Mouse (Mus musculus) frontal cortex, postnatal 14 days (tissue): ENCODE measurements around the gene Rab4a.

Source experiments
- DNase-seq, 2 experiments: peaks; one replicate each; pipeline ENCODE4 v3.0.0; 2022; ENCODE audit warnings: low spot score in 2 of 2

Gene Rab4a

DNA sequence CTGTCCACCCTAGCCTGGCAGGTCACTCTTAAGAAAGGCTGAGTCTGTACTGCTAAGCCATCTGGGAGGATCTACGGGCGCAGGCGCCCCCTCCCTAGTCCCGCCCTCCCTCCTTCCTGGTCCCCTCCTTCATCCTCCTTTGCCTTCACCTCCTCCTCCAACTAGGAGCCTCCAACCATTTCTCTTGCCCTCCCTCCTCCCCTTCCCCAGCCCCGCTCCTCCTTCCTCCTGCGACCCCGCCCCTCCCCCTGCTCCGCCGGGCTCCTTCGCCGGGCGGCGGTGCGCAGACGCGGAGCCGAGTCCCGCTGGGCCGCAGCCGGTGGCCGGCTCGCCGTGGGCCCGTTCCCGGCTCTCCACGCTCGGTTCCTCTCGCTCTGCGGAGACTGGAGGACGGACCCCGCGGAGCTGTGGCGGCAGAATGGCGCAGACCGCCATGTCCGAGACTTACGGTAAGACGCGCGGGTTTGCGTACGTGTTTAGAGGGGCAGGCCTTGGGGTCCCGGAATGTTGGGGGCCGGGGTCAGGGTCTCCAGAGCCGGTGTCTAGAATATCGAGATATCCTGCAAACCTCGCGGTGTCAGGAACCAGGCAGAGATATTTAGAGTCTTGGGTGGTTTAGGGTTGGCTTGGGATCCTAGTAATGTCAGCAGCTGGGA, at the start of gene Rab4a:
Gene Rab4a, plus strand, starts transcription at position 268 of the 656 bp plus-strand sequence.
- DNase-seq: peak; percentile 60 to 74

- DNase-seq: no peak
These were observed 48.9 kb upstream of the Rab4a start for GRCm38 (mm10) chr8:123756901-123757300.

DNA sequence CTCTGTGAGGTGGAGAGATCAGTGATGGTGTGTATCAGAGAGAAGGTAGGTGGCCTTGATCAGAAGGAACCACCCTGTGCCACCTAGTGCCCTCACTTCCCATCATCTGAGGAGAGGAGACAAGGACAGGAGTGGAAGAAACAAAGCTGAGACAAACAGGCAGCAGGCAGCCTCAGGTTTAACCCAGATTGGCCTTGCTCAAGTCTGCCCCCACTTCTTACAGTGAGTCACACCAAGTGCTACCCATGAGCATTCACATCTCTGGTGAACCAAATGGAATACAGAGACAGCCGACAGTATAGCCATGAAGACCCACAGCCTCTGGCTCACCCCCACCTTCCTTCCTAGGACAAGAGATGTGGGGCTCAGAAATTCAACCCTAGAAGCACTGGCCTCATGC, 46.9 kb upstream of the Rab4a start:
- no peak for DNase-seq

DNA sequence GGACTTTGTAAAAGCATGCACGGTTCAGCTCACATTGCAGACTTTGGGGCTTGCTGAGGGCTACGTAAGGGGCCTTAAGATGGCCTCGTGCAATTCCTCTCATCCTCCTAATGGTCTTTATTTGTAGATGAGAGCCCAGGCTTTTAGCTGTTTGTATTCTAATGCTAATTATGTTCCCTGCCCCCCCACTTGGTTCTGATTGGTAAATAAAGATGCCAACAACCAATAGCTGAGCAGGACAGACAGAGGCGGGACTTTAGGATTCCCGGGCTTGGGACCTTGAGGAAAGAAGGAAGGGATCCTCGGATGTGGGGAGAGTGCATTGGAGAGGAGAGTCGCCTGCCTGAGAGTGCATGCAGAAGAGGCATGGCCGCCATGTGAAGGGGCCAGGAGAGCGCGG, 45.9 kb upstream of the Rab4a start:
- no peak for DNase-seq

DNA sequence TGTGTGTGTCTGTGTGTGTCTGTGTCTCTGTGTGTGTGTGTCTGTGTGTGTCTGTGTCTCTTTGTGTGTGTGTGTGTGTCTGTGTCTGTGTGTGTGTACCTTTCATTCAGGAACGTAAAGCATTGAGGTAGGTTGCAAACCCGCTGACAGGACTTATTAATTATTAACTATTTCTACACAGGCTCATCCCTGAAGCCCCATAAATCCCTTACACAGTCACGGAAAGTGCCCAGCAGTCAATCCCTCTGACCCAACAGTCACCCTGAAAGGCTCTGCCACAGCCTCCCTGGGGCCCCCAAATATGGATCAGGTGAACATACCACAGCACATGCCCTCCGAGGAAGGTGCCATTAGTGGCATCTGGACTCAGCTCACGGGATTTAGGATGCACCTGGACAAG, 45.2 kb upstream of the Rab4a start:
- DNase-seq: no peak

DNA sequence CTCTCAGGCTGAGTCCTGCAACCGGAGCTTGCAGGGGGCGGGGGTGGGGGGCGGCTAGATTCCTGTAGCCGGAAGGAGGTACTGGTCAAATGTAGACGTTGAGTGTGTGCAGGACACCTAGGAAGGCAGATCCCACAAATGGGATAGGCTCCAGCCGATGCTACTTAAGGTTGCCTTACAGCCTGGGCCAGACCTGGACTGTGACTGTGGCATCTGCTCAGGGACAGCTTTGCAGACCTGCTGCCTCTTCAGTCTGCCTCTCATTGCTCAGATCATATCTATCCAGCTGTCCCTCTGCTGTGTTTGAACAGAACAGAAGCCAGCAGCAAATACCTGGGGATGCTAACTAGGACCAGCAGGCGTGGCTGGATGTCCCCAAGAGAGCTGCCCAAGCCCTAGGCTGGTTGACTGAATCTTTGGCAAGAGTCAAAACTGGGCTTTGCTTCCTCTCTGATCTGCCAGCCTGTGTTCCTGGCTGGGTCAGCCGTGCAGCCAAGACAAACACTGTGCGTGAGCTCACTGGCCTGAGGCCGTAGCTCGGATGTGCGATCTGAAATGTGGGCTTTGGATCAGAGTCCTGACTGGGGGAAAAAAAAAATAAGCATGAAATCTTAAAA, 44.4 kb upstream of the Rab4a start:
- DNase-seq: no peak

- DNase-seq: no peak
These were observed 43.9 kb upstream of the Rab4a start for GRCm38 (mm10) chr8:123761883-123762270.

GRCm38 (mm10) chr8:123763355-123763754, 42.4 kb upstream of the Rab4a start:
- DNase-seq: no peak

- no peak for DNase-seq
These were observed 41.1 kb upstream of the Rab4a start for GRCm38 (mm10) chr8:123764671-123765070.

DNA sequence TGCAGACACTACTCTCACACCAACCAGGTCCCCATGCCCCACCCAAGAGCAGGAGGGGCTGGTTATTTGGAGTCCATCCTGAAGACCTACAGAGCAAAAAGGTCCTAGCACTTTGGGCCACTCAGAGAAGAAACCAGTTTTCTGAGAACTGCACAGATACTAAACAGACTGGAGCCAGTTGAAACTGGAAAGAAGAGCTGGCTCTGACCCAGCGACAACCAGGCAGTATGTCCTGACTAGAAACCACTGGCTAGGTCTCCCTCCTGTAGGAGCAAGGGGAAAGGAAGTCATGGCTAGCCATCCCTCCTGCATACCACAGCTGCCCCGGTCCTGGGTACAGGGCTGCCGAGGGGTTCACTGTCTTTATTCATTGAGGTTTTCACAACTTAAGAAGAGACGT, 39.3 kb upstream of the Rab4a start:
- DNase-seq: no peak

- DNase-seq: no peak
These were observed 37.9 kb upstream of the Rab4a start for GRCm38 (mm10) chr8:123767874-123768273.

DNA sequence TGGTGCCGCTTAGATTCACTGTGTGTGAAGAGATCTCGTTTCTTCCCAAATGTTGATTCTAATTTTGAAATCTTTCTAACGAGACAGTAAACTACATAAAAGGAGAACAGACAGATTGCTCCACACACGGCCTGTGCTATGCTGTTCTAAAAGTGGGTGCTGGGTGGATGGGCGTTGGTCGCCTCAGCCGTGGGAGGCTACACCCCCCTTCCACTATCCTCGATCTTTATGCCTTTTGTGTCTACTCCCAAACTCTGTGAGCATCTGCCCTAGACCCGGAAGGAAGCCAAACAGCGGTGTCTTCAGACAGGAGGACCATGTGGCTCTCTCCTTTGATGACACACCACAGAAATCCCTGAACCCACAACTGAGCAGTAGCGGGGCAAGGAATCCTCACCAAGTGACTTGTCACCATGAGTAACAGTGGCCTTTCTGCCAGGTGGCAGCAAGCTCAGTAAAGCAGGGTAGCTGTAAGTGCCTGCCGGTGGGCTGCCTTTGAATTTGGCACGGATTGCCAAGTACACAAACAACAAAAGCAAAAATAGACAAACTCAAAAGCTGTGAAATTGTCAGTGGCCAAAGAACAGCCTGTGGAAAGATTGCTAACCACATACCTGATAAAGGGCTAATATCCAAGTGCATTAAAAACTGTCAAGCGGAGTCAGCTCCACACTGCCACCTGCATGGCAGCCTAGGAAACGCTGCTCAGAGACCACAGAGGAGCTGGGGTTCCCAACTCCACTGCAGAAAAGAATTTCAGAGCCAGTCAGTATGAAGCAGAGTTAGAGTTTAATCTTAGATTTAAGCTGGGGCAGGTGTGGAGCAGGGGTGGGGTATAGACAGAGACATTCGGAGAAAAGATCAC, 37.1 kb upstream of the Rab4a start:
- DNase-seq: peak; percentile 37 to 49

DNA sequence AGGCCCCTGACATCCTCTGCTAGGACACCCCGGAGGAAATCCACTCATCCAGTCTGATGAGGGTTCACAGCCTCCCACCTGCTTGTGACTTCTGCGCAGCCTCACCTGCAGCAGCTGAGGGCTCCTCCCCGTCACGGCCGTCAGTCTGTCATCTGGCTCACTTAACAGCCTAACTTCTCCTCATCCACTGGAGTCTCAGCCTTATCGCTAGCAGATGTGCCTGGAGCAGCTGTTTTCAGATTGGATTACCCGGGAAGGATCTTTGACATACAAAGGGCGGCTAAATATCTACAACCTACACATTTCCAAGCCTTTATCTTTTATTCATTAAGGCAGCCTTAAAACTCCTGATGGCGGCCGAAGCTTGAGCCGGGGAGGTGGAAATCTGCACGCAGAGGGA, 32.3 kb upstream of the Rab4a start:
- no peak for DNase-seq

DNA sequence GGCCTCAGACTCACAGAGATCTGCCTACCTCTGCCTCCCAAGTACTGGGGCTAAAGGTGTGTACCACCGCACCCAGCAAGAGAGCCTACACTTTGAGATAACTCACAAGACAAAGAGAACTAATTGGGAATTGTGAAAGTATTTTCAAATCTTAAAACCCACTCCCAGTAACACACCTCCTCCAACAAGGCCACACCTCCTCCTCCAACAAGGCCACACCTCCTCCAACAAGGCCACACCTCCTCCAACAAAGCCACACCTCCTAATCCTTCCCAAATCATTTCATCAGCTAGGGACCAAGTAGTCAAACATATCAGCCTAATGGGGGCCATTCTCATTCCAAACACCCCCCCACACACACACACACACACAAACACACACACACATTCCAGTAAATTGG, 31.3 kb upstream of the Rab4a start:
- DNase-seq: no peak

DNA sequence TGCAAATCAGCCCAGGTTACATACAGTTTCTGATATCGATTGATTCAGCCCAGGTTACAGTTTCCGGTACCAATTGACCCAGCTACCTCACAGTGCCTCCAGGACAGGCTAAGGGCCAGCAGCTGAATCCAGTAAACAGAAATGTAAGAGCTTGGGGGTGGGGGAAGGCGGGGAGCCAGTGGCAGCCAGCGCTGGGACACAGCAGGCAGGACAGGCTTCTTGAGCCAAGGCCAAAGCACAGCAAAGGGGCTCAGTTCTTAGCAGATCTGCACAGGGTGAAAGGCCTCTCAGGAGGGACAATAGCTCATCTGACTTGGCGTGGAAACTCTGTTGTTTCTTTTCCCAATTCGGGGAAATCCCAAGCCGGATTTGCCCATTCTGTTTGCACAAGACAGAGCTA, 28.5 kb upstream of the Rab4a start:
- no peak for DNase-seq

DNA sequence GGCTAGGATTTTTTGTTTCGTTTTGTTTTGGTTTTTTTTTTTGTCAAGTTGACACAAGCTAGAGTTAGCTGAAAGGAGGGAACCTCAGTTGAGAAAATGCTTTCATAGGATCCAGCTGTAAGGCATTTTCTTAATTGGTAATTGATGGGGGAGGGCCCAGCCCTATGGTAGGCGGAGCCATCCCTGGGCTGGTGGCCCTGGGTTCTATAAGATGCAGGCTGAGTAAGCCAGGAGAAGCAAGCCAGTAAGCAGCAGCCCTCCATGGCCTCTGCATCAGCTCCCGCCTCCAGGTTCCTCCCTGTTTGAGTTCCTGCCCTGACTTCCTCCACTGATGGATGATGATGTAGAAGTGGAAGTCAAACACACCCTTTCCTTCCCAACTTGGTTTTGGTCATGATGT, 25.3 kb upstream of the Rab4a start:
- no peak for DNase-seq

DNA sequence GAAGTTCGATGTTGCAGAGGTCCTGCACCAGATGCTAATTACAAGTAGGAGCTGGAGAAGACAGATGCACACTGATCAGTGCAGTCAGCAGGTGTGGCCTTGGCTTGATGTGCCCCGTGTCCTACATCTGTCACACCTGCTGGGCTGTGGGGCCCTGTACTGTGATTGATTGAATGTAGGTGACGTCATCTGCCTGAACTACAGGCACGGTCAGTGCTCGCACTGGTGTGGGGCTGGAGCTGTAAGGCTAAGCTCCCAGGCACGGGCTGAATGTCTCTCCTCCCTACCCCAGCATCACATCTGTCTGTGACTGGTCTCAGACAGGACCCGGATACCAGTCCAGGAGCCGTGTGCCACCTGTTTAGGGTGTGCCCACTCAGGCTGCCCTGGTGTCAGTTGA, 24.5 kb upstream of the Rab4a start:
- no peak for DNase-seq

GRCm38 (mm10) chr8:123783525-123784249, 22.1 kb upstream of the Rab4a start:
- DNase-seq: peak; percentile 62 to 74

GRCm38 (mm10) chr8:123786166-123786565, 19.6 kb upstream of the Rab4a start:
- DNase-seq: peak in 1 of 2 experiments; percentile 37

DNA sequence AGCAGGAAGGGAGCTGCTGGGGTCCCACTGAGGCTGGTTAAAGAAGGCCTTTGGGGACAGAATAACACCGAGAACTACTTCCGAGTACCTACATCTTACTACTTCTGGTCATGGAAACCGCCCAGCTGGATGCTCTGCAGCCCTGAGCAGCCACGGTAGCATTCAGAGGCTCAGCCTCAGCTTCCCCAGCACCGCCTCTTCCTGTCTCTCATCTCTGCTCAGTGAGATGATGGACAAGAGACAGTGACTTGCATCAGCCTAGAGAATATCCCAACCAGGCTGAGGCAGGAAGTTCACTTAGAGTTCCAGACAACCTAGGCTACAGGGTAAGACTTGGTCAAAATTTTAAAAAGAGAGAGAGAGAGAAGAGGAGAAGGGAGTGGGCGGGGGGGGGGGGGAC, 19.1 kb upstream of the Rab4a start:
- no peak for DNase-seq

DNA sequence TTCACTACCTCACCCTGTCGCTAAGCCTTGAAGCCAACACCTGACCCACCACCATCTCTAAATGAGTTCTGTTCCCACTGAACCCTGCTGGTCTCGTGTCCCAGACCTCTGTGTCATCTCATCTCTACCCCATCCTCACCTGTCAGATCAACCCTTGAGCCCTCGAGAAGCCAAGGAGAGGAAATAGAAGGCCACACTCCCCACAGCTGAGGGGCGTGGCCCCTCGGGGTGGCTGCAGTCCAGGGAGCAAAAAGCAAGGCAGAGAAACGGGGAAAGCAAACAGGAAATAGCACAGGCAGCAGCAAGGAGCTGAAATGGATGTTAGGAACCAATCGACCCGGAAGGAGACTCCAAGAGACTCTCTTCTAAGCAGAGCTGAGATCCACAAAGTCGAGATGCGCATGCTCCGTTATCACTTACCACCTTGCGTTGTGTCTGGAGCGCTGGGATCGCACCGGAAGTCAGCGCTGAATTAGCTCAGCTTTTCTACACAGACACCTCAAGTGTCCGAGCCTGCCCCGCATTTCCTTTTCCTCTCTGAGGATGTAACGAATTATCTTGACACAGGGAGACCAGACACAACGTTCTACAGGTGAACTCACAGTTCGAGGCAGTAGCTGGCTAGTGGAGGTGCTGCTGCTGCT, 18.4 kb upstream of the Rab4a start:
- no peak for DNase-seq
